Mouse (Mus musculus) liver, embryonic 14.5 days (tissue): Measurements from ENCODE around the gene Lrmda. TPM values are rescaled to one million over a fixed set of nuclear protein-coding genes. Genes with fewer than 3 reads are reported as not detected.

Source experiments
- ATAC-seq: fragments of 200-750 bp; cut with Nextera tagmentation; 2 replicates; pipeline ENCODE4 v1.8.0; 2017; ENCODE audit warnings: moderate number of reproducible peaks, mild to moderate bottlenecking, moderate library complexity; ENCODE audit not compliant: insufficient read depth
- DNase-seq, 3 experiments: peaks; one replicate each; pipeline ENCODE4 v3.0.0-alpha.2; 2012 to 2013; ENCODE audit warnings: low read depth in 3 of 3, low spot score in 3 of 3
- H3K27ac ChIP-seq: fragments of 300-500 bp; sonication (generic); 2 replicates; pipeline ENCODE4 v1.5.1; 2014; ENCODE audit warnings: moderate library complexity, mild to moderate bottlenecking, control low read depth, inconsistent platforms
- H3K27me3 ChIP-seq: fragments of 300-500 bp; sonication (generic); 2 replicates; pipeline ENCODE4 v1.6.1; 2014; ENCODE audit warnings: mild to moderate bottlenecking, low read length, moderate library complexity; ENCODE audit not compliant: control insufficient read depth, insufficient read depth
- H3K36me3 ChIP-seq: fragments of 300-500 bp; sonication (generic); replicated peaks from 2 replicates; pipeline ENCODE4 v1.6.1; 2014; ENCODE audit warnings: low read depth; ENCODE audit not compliant: control insufficient read depth, insufficient read depth
- H3K4me1 ChIP-seq, 2 experiments: fragments of 200-500 bp in 1 of 2; fragments of 300-500 bp in 1 of 2; sonication (generic) in 1 of 2; replicated peaks; 2 replicates each; pipeline ENCODE4 v1.6.1; 2012 to 2014; ENCODE audit warnings: antibody characterized with exemption in 1 of 2, inconsistent platforms in 1 of 2, low read length in 1 of 2; ENCODE audit not compliant: control insufficient read depth in 2 of 2, insufficient read depth in 2 of 2
- H3K4me2 ChIP-seq: fragments of 300-500 bp; sonication (generic); 2 replicates; pipeline ENCODE4 v1.6.1; 2014; ENCODE audit warnings: low read depth, mild to moderate bottlenecking, control low read depth, moderate library complexity
- H3K4me3 ChIP-seq, 2 experiments: fragments of 200-500 bp in 1 of 2; fragments of 300-500 bp in 1 of 2; sonication (generic) in 1 of 2; 2 replicates each; pipeline ENCODE4 v1.5.1; 2012 to 2014; ENCODE audit warnings: low read depth in 2 of 2, low read length in 2 of 2, mild to moderate bottlenecking in 2 of 2, control low read depth in 1 of 2, inconsistent platforms in 1 of 2, moderate library complexity in 1 of 2; ENCODE audit not compliant: insufficient read depth in 1 of 2
- H3K9ac ChIP-seq: fragments of 300-500 bp; sonication (generic); replicated peaks from 2 replicates; pipeline ENCODE4 v1.6.1; 2014; ENCODE audit warnings: mild to moderate bottlenecking, control low read depth, moderate library complexity
- H3K9me3 ChIP-seq: fragments of 300-500 bp; sonication (generic); 2 replicates; pipeline ENCODE4 v1.6.1; 2016; ENCODE audit warnings: low read length, mixed read lengths; ENCODE audit not compliant: control insufficient read depth
- CTCF ChIP-seq: IDR thresholded peaks from 2 replicates; pipeline ENCODE4 v1.5.1; 2016; ENCODE audit warnings: antibody characterized with exemption, low read depth, control low read depth
- EP300 ChIP-seq: IDR thresholded peaks from 2 replicates; pipeline ENCODE4 v1.6.1; 2016; ENCODE audit warnings: antibody characterized with exemption, low read depth
- WGBS: fragments of 180-500 bp; shearing (Covaris S2); extraction: QIAGEN DNeasy Blood & Tissue Kit; methylation state at CpG from one replicate; pipeline ENCODE4 v1.1.7; 2014; ENCODE audit not compliant: insufficient replicate concordance; 5-methylcytosine and 5-hydroxymethylcytosine counted together
- polyA plus RNA-seq, 2 experiments: library from polyadenylated mRNA; depleted of rRNA in 1 of 2; stranded (reverse) in 1 of 2; unstranded in 1 of 2; fragments of >200 nt; fragmentation: Nextera tagmentation in 1 of 2; extraction: Ambion mirVana in 1 of 2; gene quantifications; 2 replicates each; pipeline versions ENCODE4 v1.2.1 to v1.2.3; 2012 to 2014

Gene Lrmda
- polyA plus RNA-seq, 2 experiments = 0.18 to 0.22 TPM

DNA sequence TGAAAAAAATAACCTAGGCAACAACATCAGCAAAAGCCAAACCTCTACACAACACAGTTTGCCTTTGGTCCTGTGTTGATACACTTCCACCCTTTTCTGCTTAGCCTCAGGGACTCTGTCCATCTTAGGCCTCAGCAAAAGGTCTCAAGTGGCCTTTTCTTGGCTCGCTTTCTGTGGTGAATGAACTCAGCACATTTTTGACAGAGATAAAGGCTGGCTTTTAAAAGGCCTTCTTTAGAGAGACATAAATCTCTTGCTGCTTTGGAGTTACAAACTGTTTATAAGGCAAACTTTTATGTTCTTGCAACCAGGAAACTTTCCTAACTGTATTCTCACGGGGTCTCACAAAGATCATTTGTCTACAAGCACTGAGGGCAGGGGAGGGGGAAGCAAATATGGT lies 967.2 kb downstream of the Lrmda start:
- no peak for DNase-seq
- WGBS = 48% methylated on average over 2 of the region's 2 CpGs
- TF ChIP-seq EP300 = no peak
- TF ChIP-seq CTCF = no peak
- Histone ChIP-seq H3K9ac (no peak overlapping the region), H3K4me3 (no peak overlapping the region), H3K4me2 (no peak overlapping the region), H3K27me3 (no peaks in the 10 kb centered on the region), H3K36me3 (no peaks in the 10 kb centered on the region), H3K27ac (no peak overlapping the region), H3K4me1 (no peaks in the 10 kb centered on the region), H3K9me3 (no peaks in the 10 kb centered on the region)
- ATAC-seq = no peak

DNA sequence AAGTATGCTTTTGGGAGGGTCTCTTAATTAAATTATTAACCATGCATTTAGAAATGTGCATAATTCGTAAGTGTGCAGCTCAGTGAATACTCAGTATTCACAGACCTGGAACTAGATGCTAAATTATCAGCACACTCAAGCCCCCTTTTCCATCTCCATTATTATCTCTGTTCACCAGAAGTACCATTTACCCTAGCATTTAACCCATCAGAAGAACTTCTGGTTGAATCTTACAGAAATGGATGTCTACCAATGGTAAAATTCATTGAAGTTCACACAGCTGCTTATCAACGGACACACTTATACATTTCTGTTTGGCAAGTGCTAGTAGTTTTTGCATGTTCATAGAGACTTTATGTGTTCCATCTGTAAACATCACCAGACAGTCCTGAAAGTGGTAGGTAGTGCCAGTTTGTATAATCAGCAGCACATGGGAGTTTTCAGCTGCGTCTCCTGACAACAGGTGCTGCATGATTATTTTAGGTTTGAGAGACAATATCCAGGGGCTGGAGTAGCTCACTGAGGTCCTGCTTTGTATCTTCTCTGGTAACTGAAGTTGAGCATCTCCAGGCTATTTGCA lies 968.7 kb downstream of the Lrmda start:
- DNase-seq = no peak
- Histone ChIP-seq H3K36me3 (no peaks in the 10 kb centered on the region), H3K4me3 (no peak overlapping the region), H3K9ac (no peak overlapping the region), H3K9me3 (no peaks in the 10 kb centered on the region), H3K27ac (no peak overlapping the region), H3K4me2 (no peak overlapping the region), H3K4me1 (no peaks in the 10 kb centered on the region), H3K27me3 (no peaks in the 10 kb centered on the region)
- TF ChIP-seq CTCF = no peak
- TF ChIP-seq EP300 = no peak
- WGBS = 65% methylated on average over 3 of the region's 3 CpGs
- ATAC-seq = no peak

DNA sequence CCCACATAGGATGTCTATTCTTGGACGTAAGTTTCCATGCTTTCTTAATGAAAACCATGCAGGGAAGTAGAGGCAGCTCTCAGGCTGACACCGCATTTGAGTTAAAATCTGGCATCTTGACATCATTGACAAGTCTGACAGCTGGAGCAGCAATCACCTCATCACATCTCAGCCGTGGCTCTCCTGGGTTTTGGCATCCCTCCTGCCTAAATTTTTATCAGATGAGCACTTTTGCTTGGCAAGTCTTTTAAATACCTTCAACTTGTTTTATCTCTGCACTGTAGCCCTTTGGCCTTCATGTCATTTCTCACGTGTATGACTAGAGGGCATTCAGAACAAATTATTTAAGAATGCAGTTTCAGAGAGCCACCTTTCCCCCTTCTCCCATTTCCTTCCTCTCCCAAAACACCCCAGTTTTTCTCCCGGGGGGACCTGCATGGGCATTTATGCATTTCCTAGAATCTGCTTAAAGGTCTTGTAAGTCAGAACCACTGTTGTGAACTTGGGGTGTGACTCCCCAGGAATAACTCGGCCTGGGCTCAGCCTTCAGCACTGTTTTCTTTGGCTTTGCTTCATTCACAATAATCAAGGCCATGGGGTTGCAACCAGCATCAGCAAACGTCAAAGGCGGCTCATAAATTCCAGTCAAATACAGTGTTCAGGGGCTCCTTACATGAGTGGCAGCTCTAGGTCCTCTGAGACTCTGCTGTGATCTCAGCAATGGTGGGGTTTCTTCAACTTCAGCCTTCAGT lies 975.8 kb downstream of the Lrmda start:
- Histone ChIP-seq H3K36me3 (no peaks in the 10 kb centered on the region), H3K4me2 (no peak overlapping the region), H3K4me3 (no peak overlapping the region), H3K27ac (no peak overlapping the region), H3K9me3 (no peaks in the 10 kb centered on the region), H3K4me1 (no peaks in the 10 kb centered on the region), H3K27me3 (no peaks in the 10 kb centered on the region), H3K9ac (no peak overlapping the region)
- 49% methylated on average over 8 of the region's 8 CpGs for WGBS
- no peak for TF ChIP-seq CTCF
- ATAC-seq (no peak), DNase-seq (no peak)

DNA sequence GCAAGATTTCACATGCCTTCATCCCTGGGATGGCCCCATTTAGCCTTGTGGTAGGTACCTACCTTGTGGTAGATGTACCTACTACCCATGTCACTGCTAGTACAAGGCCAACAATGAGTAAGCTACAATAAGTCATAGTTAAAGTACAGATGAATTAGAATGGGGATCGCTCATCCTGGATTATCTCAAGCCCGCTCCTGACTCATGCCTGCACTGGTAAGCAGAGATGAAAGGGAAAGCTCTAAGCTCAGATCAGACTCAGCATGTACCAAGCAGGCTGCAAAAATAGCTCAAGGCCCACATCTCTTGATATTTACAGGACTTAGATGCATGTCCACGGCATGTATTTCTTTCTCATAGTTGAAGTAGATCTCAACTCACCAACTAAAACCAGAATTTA lies 979.4 kb downstream of the Lrmda start:
- 67% methylated on average over 3 of the region's 3 CpGs for WGBS
- ATAC-seq = no peak
- Histone ChIP-seq H3K27ac (no peak overlapping the region), H3K4me1 (no peaks in the 10 kb centered on the region), H3K4me3 (no peak overlapping the region), H3K36me3 (no peaks in the 10 kb centered on the region), H3K4me2 (no peak overlapping the region), H3K9me3 (no peaks in the 10 kb centered on the region), H3K9ac (no peak overlapping the region), H3K27me3 (no peaks in the 10 kb centered on the region)
- DNase-seq = no peak
- no peak for TF ChIP-seq EP300
- no peak for TF ChIP-seq CTCF

DNA sequence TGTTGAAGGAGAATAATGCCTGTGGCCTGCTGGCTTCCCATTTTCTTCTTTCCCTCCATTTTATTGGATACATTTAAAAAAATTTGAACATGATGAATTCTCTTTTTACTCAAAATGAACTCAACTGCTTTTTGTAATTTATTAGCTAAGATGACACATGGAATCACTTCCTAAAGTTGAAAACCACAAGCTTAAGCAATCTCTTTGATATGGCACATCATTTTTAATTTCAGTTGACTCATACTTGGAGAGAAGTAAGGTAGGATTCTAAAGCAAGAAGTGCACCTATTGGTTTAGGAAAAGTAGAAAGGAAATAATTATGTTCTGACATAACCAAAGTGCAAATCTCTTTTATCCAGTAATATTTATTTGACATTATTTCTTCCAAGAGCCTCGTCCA lies 992.5 kb downstream of the Lrmda start:
- no peaks in the 10 kb centered on the region for H3K9me3 ChIP-seq
- H3K4me2 ChIP-seq = no peak overlapping the region
- no peaks in the 10 kb centered on the region for H3K36me3 ChIP-seq
- H3K9ac ChIP-seq = no peak overlapping the region
- WGBS = 61% methylated on average over 1 of the region's 1 CpGs
- DNase-seq (no peak), ATAC-seq (no peak)
- no peak overlapping the region for H3K4me3 ChIP-seq
- H3K27ac ChIP-seq = no peak overlapping the region
- no peaks in the 10 kb centered on the region for H3K27me3 ChIP-seq
- no peak for TF ChIP-seq EP300
- H3K4me1 ChIP-seq = no peaks in the 10 kb centered on the region
